Mouse (Mus musculus) hindbrain, embryonic 14.5 days (tissue): ENCODE results near the gene Lrp2. TPM values are rescaled to one million over a fixed set of nuclear protein-coding genes. Genes with fewer than 3 reads are reported as not detected.

Source experiments
- ATAC-seq: fragments of 200-750 bp; cut with Nextera tagmentation; 2 replicates; pipeline ENCODE4 v1.8.0; 2017; ENCODE audit warnings: moderate number of reproducible peaks, mild to moderate bottlenecking, moderate TSS enrichment, moderate library complexity; ENCODE audit not compliant: low FRiP score
- DNase-seq: peaks from one replicate; pipeline ENCODE4 v3.0.0-alpha.2; 2015; ENCODE audit warnings: low spot score
- H3K27ac ChIP-seq: fragments of 300-500 bp; sonication (generic); 2 replicates; pipeline ENCODE4 v1.5.1; 2014; ENCODE audit warnings: mild to moderate bottlenecking, moderate library complexity
- H3K27me3 ChIP-seq: fragments of 300-500 bp; sonication (generic); 2 replicates; pipeline ENCODE4 v1.6.1; 2014; ENCODE audit warnings: mild to moderate bottlenecking, low read length, mixed read lengths; ENCODE audit not compliant: control insufficient read depth, insufficient read depth
- H3K36me3 ChIP-seq: fragments of 300-500 bp; sonication (generic); replicated peaks from 2 replicates; pipeline ENCODE4 v1.6.1; 2014; ENCODE audit not compliant: control insufficient read depth, insufficient read depth
- H3K4me1 ChIP-seq: fragments of 300-500 bp; sonication (generic); replicated peaks from 2 replicates; pipeline ENCODE4 v1.6.1; 2014; ENCODE audit warnings: antibody characterized with exemption, low read length, mixed read lengths; ENCODE audit not compliant: control insufficient read depth, insufficient read depth
- H3K4me2 ChIP-seq: fragments of 300-500 bp; sonication (generic); replicated peaks from 2 replicates; pipeline ENCODE4 v1.6.1; 2014; ENCODE audit warnings: mild to moderate bottlenecking, moderate library complexity
- H3K4me3 ChIP-seq: fragments of 300-500 bp; sonication (generic); replicated peaks from 2 replicates; pipeline ENCODE4 v1.5.1; 2014; ENCODE audit warnings: mild to moderate bottlenecking, low read length
- H3K9ac ChIP-seq: fragments of 300-500 bp; sonication (generic); 2 replicates; pipeline ENCODE4 v1.6.1; 2014
- H3K9me3 ChIP-seq: fragments of 300-500 bp; sonication (generic); 2 replicates; pipeline ENCODE4 v1.6.1; 2016; ENCODE audit warnings: low read length; ENCODE audit not compliant: control insufficient read depth
- WGBS: fragments of 180-500 bp; shearing (Covaris S2); extraction: QIAGEN DNeasy Blood & Tissue Kit; methylation state at CpG from one replicate; pipeline ENCODE4 v1.1.7; 2014; 5-methylcytosine and 5-hydroxymethylcytosine counted together
- polyA plus RNA-seq: library from polyadenylated mRNA; unstranded; fragments of >200 nt; fragmentation: Nextera tagmentation; extraction: Ambion mirVana; gene quantifications from 2 replicates; pipeline ENCODE4 v1.2.1, GENCODE M21; 2014

Gene Lrp2
- polyA plus RNA-seq, 1 experiment from 2014 or later, result 1.7 TPM

- no peak overlapping the region for H3K4me2 ChIP-seq
- no peaks in the 10 kb centered on the region for H3K9me3 ChIP-seq
- ATAC-seq (no peak), DNase-seq (no peak)
- no peak overlapping the region for H3K4me3 ChIP-seq
- H3K36me3 ChIP-seq, result no peaks in the 10 kb centered on the region
- no peak overlapping the region for H3K9ac ChIP-seq
- WGBS, result 83% methylated on average over 5 of the region's 5 CpGs
- no peaks in the 10 kb centered on the region for H3K4me1 ChIP-seq
- H3K27ac ChIP-seq, result no peak overlapping the region
- H3K27me3 ChIP-seq, result no peaks in the 10 kb centered on the region
Measured at GRCm38 (mm10) chr2:69382838-69383237, 203.0 kb downstream of the Lrp2 start.

- H3K27ac ChIP-seq, result no peak overlapping the region
- no peaks in the 10 kb centered on the region for H3K4me1 ChIP-seq
- ATAC-seq (no peak), DNase-seq (no peak)
- H3K27me3 ChIP-seq, result no peaks in the 10 kb centered on the region
- no peak overlapping the region for H3K4me2 ChIP-seq
- no peaks in the 10 kb centered on the region for H3K36me3 ChIP-seq
- no peak overlapping the region for H3K4me3 ChIP-seq
- 46% methylated on average over 8 of the region's 8 CpGs for WGBS
- no peaks in the 10 kb centered on the region for H3K9me3 ChIP-seq
- H3K9ac ChIP-seq, result no peak overlapping the region
Measured at GRCm38 (mm10) chr2:69381740-69382139, 204.1 kb downstream of the Lrp2 start.

DNA sequence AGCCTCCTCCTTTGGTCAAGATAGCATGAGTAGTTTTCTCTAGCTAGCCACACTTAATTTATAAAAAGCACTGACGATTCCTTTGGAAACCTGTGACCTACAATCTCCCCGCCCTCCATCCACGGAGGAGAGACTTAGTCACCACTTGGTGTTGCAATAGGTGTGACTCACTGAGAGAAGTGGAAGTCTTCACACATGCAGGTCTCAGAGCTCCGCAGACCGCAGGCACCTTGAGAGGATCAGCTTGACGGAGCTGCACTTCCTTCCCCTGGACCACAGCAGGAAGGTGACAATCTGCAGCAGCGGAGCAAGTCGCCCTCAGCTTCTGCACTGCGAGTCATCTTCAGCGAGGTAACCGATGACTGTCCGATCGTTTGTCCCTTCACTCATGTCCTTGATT, 205.6 kb downstream of the Lrp2 start, which contains the start of gene Dhrs9:
TSS of gene Dhrs9 (plus strand) at position 165 of the 400 bp plus-strand sequence.
- no peak for ATAC-seq
- Histone ChIP-seq H3K4me1 (no peaks in the 10 kb centered on the region), H3K4me3 (no peak within 1 kb of the TSS), H3K27me3 (no peaks in the 10 kb centered on the region), H3K27ac (no peak within 1 kb of the TSS), H3K36me3 (no peaks in the 10 kb centered on the region), H3K4me2 (no peak within 1 kb of the TSS), H3K9ac (no peak within 1 kb of the TSS), H3K9me3 (no peaks in the 10 kb centered on the region)
- DNase-seq, result no peak
- WGBS, result 88% methylated on average over 13 of the region's 13 CpGs

DNA sequence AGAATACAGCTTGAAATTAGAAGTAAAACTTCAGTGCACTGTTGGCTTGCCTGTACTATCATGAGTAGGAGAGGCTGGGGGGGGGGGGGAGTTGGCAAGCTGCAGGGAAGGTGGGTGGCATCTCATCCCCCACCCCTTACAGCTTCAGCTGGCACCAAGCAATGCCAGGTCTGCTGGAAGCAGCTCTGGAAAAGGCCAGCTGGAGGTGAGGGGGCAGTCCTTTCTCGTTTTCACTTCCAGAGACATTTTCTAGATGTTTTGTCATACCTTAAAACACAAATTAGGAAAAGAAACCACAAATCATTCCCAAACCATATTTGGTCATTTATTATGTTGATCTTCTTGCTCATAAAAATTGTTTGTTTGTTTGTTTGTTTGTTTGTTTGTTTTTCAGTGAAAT, 206.1 kb downstream of the Lrp2 start:
- no peak for ATAC-seq
- no peak for DNase-seq
- no peak overlapping the region for H3K9ac ChIP-seq
- no peaks in the 10 kb centered on the region for H3K27me3 ChIP-seq
- no peak overlapping the region for H3K27ac ChIP-seq
- H3K4me1 ChIP-seq, result no peaks in the 10 kb centered on the region
- no peak overlapping the region for H3K4me2 ChIP-seq
- H3K36me3 ChIP-seq, result no peaks in the 10 kb centered on the region
- 57% methylated on average over 1 of the region's 1 CpGs for WGBS
- no peak overlapping the region for H3K4me3 ChIP-seq
- no peaks in the 10 kb centered on the region for H3K9me3 ChIP-seq

DNA sequence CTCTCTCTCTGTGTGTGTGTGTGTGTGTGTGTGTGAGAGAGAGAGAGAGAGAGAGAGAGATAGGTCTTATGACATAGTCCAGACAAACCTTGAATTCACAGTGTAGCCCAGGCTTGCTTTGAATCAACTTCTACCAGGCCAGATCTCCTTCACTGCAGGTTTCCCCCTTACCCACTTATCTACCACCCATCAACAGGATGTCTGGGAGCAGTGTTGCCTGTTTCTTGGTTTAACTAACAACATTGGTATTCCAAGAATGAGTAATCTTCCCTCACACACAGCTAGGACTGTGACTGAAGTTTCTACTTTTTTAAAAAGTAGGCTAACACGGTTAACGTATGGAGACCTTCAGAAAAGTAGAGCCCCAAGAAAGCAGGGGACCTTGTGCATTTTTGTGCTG, 209.1 kb downstream of the Lrp2 start:
- Histone ChIP-seq H3K4me2 (no peak overlapping the region), H3K27me3 (no peaks in the 10 kb centered on the region), H3K9me3 (no peaks in the 10 kb centered on the region), H3K4me3 (no peak overlapping the region), H3K36me3 (no peaks in the 10 kb centered on the region), H3K9ac (no peak overlapping the region), H3K4me1 (no peaks in the 10 kb centered on the region), H3K27ac (no peak overlapping the region)
- no peak for ATAC-seq
- no peak for DNase-seq
- WGBS, result 92% methylated on average over 2 of the region's 2 CpGs

Other genes with a start within 250 kb of the Lrp2 start
- 0.12 and 0.13 TPM in 2 replicates for gene Abcb11, start 243.4 kb downstream of the Lrp2 start, polyA plus RNA-seq
- gene Dhrs9, start 205.6 kb downstream of the Lrp2 start, polyA plus RNA-seq, result not detected in 2 replicates
- 22.5 and 24.7 TPM in 2 replicates for gene Bbs5, start 61.1 kb upstream of the Lrp2 start, polyA plus RNA-seq
- gene Klhl41, start 84.1 kb upstream of the Lrp2 start, polyA plus RNA-seq, result 0.13 and 0.24 TPM in 2 replicates
- 18.8 and 20.2 TPM in 2 replicates for gene Fastkd1, start 127.5 kb upstream of the Lrp2 start, polyA plus RNA-seq
- 83.9 and 84.8 TPM in 2 replicates for gene Ppig, start 136.5 kb upstream of the Lrp2 start, polyA plus RNA-seq
- 2.0 and 2.3 TPM in 2 replicates for gene Ccdc173, start 203.5 kb upstream of the Lrp2 start, polyA plus RNA-seq
- 40.2 and 47.0 TPM in 2 replicates for gene Phospho2, start 203.6 kb upstream of the Lrp2 start, polyA plus RNA-seq
- 106 and 112 TPM in 2 replicates for gene Klhl23, start 235.9 kb upstream of the Lrp2 start, polyA plus RNA-seq